Mouse (Mus musculus): ENCODE data around the gene Olfr855.

The Olfr855 gene

DNA sequence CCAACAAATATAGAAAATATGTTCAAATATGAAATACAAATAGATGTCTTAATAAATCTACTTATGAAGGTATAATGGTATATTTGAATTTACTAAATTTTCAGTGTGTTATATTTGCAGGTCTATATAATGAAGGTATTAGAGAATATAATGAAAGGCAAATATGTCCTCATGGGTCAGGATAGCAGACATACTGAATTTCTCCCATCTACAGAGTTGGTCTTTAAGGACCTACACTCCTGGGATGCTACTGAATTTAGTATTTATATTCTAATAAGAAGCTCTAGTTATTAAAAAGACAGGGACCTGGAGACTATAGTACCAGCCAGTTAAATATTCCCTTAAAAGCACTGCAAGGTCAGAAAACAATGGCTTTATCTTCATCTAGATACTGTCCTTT is at the start of gene Olfr855:
Gene Olfr855, plus strand, starts transcription at position 301 of the 400 bp plus-strand sequence.
- DNase-seq (ENCODE audit: extremely low read depth, insufficient read length, low spot score): no peak

DNA sequence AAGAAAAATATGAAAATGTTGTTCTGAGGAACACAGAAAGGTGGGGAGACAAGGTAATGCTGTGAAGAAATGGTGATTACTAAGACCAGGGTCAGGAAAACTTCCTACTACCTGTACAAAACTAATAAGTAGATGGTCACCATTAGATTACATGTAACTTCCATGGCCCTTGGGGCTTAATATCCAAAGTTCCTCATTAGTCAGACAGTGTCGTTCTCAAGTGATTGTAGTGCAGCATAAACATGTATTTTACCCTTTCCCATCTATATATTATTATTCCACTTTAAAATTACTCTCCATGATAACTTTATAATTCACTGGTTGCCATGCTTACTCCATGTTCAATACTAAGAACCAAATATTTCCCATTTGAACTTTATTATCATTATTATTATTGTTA is 41.4 kb upstream of the Olfr855 start, which contains the start of gene Olfr853:
Gene Olfr853, minus strand, starts transcription at position 101 of the 400 bp plus-strand sequence.
- no peak for DNase-seq (ENCODE audit: extremely low read depth, insufficient read length, low spot score)

- no peak for DNase-seq (ENCODE audit: extremely low read depth, insufficient read length, low spot score)
These were observed 15.1 kb upstream of the Olfr855 start, which contains the start of gene Olfr854 for GRCm38 (mm10) chr9:19567282-19567681. Olfr854 (minus strand) TSS chr9:19567382.

DNA sequence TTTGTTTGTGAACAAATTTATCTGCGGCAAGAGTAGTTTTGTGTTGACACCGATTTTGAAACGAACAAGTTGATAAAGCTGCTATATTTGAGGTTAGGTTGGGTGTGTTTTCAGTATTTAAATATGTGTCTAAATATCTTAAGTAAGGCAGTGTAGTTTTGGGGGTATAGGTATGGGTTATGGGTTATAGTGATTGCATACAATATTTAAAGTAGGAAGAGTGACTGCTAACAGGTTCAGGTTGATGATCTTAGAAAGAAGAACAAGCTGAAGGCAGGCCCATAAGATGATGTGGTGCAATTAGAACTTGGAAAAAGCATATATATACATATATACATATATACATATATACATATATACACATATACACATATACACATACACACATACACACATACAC is 38.9 kb downstream of the Olfr855 start:
- no peak for DNase-seq (ENCODE audit: extremely low read depth, insufficient read length, low spot score)

DNA sequence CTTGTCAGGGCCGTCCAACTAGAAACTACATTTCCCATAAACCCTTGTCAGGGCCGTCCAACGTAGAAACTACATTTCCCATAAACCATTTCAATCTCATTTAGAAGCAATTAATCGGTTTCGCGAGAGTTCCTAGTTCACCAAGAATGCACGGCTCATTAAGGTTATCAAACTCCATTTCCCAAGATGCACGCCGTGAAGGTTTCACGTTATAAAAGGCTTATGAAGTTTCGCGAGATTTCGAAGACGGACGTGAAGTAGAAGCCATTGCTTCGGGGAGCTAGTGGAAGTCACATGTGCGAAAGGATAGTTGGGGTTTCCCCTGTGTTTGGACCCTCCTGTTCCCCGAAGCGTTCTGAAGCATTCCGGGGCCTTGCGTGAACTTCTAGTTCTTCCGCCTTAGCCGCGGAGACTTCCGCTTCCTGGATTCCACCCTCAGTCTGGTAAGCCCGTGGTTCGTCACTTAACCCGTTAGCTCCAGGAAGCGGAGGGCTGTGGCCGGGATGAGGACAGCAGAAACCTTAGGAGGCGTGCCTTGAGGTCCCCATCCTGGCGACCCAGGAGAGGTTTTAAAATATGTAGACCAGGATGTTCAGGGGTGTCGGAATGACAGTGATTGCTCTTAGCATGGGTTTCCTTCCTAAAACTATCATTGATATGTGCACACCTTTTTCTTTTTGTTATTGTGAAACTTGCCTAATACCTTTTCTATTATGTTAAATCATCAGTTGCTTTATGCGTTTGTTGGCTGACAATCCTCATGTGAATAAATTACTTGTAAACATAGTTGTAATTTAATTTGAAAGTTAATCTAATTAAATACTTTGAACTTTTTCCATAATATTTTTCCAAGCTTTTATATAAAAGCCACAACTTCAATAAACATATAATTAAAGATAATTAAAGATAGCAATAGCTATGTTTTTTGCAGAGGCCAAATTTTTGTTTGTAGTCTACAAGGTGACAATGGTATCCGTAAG is 39.7 kb downstream of the Olfr855 start, which contains the start of gene Zfp317:
Gene Zfp317, plus strand, starts transcription at position 260 of the 980 bp plus-strand sequence.
- DNase-seq (ENCODE audit: extremely low read depth, insufficient read length, low spot score): peak; percentile 89

DNA sequence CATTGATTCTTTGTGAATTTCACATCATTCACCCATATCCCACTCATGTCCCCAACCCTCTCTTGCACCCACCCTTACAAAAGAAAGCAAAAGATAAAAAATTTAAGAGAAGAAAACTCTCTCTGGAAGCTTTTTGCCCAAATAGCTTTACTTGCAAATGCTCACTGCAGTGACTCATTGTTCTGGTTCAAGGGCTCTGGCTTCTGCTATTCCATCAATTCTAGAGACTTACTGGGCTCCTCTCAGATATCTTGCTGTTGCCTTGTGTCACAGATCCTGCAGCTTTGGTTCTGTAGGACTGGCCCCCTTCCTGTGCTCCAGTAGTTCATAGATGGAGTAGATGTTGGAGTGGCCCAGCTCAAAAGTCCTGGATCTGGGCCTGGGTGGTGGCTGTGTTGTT is 47.2 kb downstream of the Olfr855 start:
- no peak for DNase-seq (ENCODE audit: extremely low read depth, insufficient read length, low spot score)

Measured in 3134 (cell line).